Mouse (Mus musculus): ENCODE data around the gene Efcab14. TPM values are rescaled to one million over a fixed set of nuclear protein-coding genes. Genes with fewer than 3 reads are reported as not detected.

The Efcab14 gene
- polyA plus RNA-seq, 1 experiment from 2014 or later, result 27.8 TPM

DNA sequence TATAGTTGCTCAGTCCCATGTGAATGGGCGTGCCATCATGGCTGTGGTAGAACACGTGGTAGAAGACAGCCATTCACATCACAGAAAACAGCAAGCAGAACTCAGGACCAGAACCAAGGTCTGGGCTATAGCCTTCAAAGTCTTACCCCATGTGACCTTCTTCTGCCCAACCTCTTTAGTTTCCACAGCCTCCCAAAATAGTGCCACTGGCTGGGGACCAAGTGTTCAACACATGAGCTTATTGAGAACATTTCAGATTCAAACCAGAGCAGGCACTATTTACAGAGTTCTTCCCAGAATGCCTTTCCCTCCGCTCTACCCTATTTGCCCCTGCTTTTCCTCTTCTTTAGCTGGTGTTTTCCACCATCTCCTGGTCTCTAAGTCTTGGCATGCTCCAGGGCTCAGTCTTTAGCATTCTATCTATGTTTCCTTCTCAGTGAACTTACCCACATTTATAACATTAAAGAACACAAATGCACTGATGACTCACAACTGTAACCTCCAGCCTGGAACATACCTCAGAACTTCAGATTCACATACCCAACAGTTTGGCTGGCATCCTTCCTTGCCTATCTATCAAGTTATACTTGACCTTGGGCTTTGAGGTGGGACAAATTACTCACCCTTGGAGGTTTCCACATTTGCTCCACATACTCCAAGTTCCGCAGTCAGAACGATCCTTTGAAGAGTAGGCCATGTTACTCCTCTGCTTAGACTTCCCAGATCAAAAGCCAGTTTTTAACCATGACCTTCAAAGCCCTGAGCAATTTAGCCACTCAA, 44.7 kb downstream of the Efcab14 start:
- H3K27me3 ChIP-seq (replicated peaks), result no peaks in the 10 kb centered on the region
- no peaks in the 10 kb centered on the region for H3K9me3 ChIP-seq
- no peak overlapping the region for H3K4me3 ChIP-seq
- H3K4me1 ChIP-seq, result peaks cover 14% of the 10 kb centered on the region
- no peak for ATAC-seq (ENCODE audit: low FRiP score, low read depth)
- H3K27ac ChIP-seq, result no peak overlapping the region
- H3K4me2 ChIP-seq (replicated peaks), result no peak overlapping the region
- no peak overlapping the region for H3K9ac ChIP-seq
- 89% methylated on average over 5 of the region's 5 CpGs for WGBS
- peaks cover 5% of the 10 kb centered on the region; the same call in 1 of the 2 replicates for H3K36me3 ChIP-seq

DNA sequence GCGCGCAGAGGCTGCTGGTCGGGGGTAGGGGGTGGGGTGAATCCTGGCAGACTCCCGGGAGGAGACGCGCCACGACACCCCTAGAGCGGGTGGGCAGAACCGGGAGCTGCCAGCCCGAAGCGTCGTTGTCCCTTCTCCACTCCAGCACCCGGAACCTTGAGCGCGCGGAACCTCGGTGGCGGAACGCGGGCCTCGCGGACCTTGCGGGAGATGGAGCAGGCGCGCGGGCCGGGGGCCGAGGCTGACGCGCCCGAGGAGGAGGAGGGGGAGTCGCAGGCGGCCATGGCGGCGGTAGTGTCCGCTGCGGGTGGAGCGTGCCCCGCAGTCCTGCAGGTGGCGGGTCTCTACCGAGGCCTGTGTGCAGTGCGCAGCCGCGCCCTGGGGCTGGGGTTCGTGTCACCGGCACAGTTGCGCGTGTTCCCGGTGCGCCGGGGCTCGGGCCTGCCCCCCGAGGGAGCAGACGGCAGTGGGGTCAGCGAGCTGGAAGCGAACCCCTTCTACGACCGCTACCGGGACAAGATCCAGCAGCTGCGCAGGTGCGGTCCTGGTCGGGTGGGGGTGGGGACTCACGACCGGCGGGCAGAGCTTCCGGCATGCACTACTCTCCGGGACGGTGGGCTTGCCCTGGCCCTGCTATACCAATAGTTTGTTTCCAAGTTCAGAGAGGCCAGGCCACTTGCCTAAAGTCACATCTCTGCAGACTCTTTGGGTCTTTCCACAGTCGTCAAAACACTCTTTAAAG, 47.4 kb downstream of the Efcab14 start, which contains the start of gene Atpaf1:
Gene Atpaf1 (plus strand): TSS at position 44 of the 742 bp plus-strand sequence.
- WGBS, result under 1% methylated on average over 69 of the region's 69 CpGs
- Histone ChIP-seq H3K4me3 (peak within 1 kb of the TSS; percentile 61), H3K27ac (no peak within 1 kb of the TSS)

DNA sequence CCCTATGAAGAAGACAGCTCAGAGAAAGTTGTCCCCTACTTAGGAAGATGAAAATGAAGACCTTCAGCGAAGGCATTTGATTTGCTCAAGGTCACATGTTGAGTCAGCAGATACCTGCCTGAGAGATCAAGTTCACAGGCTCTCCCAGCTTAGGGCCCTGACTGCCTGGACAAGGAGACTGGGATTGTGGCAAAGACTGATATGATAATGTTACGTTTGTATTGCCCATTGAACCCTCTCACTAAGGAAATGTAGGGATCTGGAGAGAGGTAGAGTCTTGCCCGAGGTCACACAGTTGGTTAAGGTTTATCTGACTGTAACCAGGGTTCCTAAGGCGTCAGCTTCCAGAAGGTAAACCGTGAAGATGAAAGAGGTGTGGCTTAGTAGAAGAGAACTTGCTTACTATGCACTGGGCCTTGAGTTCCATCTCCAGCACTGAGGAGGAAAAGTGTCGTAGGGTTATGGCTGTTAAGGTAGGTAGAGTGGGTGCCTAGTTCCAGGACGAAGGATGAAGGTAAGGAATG, 48.0 kb downstream of the Efcab14 start:
- Histone ChIP-seq H3K27ac (no peak overlapping the region), H3K9ac (peak overlapping the region; percentile 67), H3K36me3 (peaks cover 5% of the 10 kb centered on the region; the same call in 1 of the 2 replicates), H3K27me3 (replicated peaks) (no peaks in the 10 kb centered on the region), H3K9me3 (no peaks in the 10 kb centered on the region), H3K4me1 (peaks cover 14% of the 10 kb centered on the region), H3K4me2 (replicated peaks) (peak overlapping the region; percentile 65), H3K4me3 (peak overlapping the region; percentile 61)
- 66% methylated on average over 7 of the region's 7 CpGs for WGBS
- peak; percentile 39; the same call in 1 of the 2 replicates for ATAC-seq (ENCODE audit: low FRiP score, low read depth)

More for the DNA sequence above, 47.4 kb downstream of the Efcab14 start, which contains the start of gene Atpaf1:
- Histone ChIP-seq H3K4me1 (peaks cover 14% of the 10 kb centered on the region), H3K36me3 (peaks cover 5% of the 10 kb centered on the region; the same call in 1 of the 2 replicates), H3K27me3 (replicated peaks) (no peaks in the 10 kb centered on the region), H3K9me3 (no peaks in the 10 kb centered on the region), H3K4me2 (replicated peaks) (peak within 1 kb of the TSS; percentile 65), H3K9ac (peak within 1 kb of the TSS; percentile 67)
- ATAC-seq (ENCODE audit: low FRiP score, low read depth), result peak; percentile 91

DNA sequence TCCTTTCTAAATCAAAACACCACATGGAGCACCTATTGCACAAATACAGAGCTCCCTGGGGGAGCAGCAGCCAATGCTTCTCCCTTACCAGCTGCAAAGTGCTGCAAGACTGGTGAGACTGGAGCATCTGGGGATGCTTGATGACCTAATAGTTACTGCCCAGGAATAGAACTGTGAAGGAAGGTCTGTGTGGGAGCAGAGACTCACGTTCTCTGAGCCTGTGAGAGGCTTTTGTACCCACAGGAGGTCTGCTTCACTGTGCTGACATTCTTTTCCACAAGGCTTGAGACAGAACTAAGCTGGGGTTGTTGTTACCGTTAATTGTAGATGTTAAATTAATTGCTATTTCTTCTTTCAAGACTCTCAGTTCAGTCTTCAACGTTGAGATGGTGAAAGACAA, 53.3 kb downstream of the Efcab14 start:
- 71% methylated on average over 3 of the region's 3 CpGs for WGBS
- Histone ChIP-seq H3K36me3 (peaks cover 16% of the 10 kb centered on the region), H3K4me2 (replicated peaks) (no peak overlapping the region), H3K27ac (no peak overlapping the region), H3K9ac (no peak overlapping the region), H3K27me3 (replicated peaks) (no peaks in the 10 kb centered on the region), H3K4me1 (peaks cover 2% of the 10 kb centered on the region), H3K4me3 (no peak overlapping the region), H3K9me3 (no peaks in the 10 kb centered on the region)
- ATAC-seq (ENCODE audit: low FRiP score, low read depth), result no peak

DNA sequence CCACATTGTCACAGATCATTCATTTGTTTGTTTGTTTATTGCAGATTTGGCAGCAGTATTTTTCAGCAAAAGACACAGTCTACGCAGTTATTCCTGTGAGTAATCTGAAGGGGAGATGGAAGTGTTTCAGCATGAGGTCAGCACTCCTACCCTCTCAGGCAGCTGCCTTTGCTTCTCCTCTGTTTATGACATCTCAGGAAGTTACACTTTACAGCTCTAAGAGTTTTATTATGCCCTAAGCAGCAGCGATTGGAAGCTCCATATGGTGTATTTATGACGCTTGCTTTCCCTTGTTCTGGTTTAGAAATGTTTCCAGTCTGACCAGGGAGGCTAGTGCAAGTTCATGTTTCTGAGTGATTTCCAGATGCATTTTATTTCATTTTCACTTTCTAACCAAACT, 57.8 kb downstream of the Efcab14 start:
- Histone ChIP-seq H3K36me3 (peaks cover 28% of the 10 kb centered on the region), H3K27me3 (replicated peaks) (no peaks in the 10 kb centered on the region), H3K4me2 (replicated peaks) (no peak overlapping the region), H3K4me1 (no peaks in the 10 kb centered on the region), H3K4me3 (no peak overlapping the region), H3K9ac (no peak overlapping the region), H3K27ac (no peak overlapping the region), H3K9me3 (no peaks in the 10 kb centered on the region)
- 41% methylated on average over 3 of the region's 3 CpGs for WGBS
- no peak for ATAC-seq (ENCODE audit: low FRiP score, low read depth)

DNA sequence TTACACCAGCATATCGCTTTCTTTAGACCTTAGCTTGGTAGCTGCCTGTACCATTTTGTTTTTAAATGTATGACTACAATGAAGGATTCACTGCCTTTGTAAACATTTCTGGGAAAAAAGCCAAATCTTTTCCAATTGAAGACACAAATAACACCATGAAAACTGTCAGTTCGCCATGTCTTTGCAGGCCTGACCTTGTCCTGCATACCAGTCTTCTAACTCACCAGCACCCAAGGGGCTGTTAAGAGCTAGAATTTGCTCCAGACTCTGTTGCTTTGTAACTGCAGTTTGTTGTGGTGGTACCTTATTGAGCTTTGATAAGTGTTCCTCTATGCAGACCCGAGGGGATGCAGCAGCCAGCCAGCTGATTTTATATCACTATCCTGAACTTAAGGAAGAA, 62.4 kb downstream of the Efcab14 start:
- WGBS, result 83% methylated on average over 3 of the region's 3 CpGs
- no peak for ATAC-seq (ENCODE audit: low FRiP score, low read depth)
- no peak overlapping the region for H3K4me3 ChIP-seq

DNA sequence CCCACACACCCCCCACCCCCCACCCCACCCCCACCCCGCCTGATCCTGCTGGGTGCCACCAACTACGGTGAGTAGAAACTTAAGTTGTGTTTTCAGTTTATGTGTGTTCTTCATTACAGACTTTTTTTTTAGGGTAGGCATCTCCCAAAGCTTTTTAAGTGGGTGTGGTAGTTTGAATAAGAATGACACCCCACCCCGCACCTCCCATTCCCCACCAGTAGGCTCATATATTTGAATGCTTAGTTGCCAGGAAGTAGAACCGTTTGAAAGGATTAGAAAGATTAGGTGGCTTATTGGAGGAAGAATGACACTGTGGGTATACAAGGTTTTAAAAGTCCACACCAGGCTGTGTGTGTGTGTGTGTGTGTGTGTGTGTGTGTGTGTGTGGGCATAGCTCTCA, 74.8 kb downstream of the Efcab14 start:
- no peak overlapping the region for H3K4me2 ChIP-seq (replicated peaks)
- H3K27me3 ChIP-seq (replicated peaks), result no peaks in the 10 kb centered on the region
- WGBS, result 90% methylated on average over 4 of the region's 4 CpGs
- no peak overlapping the region for H3K4me3 ChIP-seq
- peaks cover 10% of the 10 kb centered on the region for H3K36me3 ChIP-seq
- no peaks in the 10 kb centered on the region for H3K9me3 ChIP-seq
- no peak overlapping the region for H3K9ac ChIP-seq
- ATAC-seq (ENCODE audit: low FRiP score, low read depth), result no peak
- H3K4me1 ChIP-seq, result no peaks in the 10 kb centered on the region
- H3K27ac ChIP-seq, result no peak overlapping the region

More for the DNA sequence above, 62.4 kb downstream of the Efcab14 start:
- H3K27me3 ChIP-seq (replicated peaks), result no peaks in the 10 kb centered on the region
- H3K4me2 ChIP-seq (replicated peaks), result no peak overlapping the region
- H3K9me3 ChIP-seq, result no peaks in the 10 kb centered on the region
- H3K4me1 ChIP-seq, result no peaks in the 10 kb centered on the region
- H3K9ac ChIP-seq, result no peak overlapping the region
- peaks cover 32% of the 10 kb centered on the region for H3K36me3 ChIP-seq
- no peak overlapping the region for H3K27ac ChIP-seq

DNA sequence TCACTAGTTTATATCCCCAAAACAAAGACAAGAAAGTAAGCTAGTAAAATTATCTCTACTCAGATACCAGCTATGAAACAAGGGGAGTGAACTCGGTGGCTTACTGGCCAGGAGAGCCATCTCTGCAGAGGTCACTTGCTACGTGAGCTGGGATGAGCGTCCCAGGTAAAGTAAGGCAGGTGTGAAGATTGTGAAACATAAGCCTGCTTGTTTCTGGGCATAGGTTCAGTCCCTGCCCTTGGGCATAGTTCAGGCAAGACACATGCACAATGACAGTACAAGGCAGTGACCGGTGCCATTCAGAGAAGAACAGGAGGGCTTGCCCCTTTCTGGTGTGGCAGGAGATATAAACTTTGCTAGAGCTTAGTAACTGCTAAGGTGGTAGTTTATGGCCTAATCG, 78.1 kb downstream of the Efcab14 start:
- 95% methylated on average over 5 of the region's 5 CpGs for WGBS
- no peak overlapping the region for H3K27ac ChIP-seq
- no peak for ATAC-seq (ENCODE audit: low FRiP score, low read depth)
- H3K4me1 ChIP-seq, result no peaks in the 10 kb centered on the region; the same call in 1 of the 2 replicates
- peaks cover 10% of the 10 kb centered on the region for H3K36me3 ChIP-seq
- no peak overlapping the region for H3K9ac ChIP-seq
- H3K9me3 ChIP-seq, result no peaks in the 10 kb centered on the region
- no peaks in the 10 kb centered on the region for H3K27me3 ChIP-seq (replicated peaks)
- no peak overlapping the region for H3K4me2 ChIP-seq (replicated peaks)
- H3K4me3 ChIP-seq, result no peak overlapping the region

DNA sequence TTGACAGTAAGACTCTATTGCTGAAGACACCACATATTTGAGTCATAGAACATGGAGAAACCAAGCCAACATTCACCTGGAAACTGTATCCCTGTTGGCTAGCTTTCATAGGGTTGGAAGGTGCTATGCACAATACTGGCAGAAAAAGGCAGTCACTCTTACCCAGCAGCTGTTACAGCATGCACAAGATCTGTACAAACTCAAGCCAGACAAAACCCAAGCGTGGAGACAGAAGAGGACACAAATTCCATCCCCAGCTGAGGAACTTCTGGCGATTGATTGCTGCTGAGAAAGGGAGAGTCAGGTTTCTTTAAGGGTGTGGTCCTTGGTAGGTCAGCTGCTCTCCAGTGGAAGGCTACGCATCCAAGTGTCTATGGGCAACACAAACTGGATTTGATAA, 82.7 kb downstream of the Efcab14 start:
- no peaks in the 10 kb centered on the region; the same call in 1 of the 2 replicates for H3K36me3 ChIP-seq
- H3K9me3 ChIP-seq, result no peaks in the 10 kb centered on the region
- H3K4me1 ChIP-seq, result no peaks in the 10 kb centered on the region; the same call in 1 of the 2 replicates
- ATAC-seq (ENCODE audit: low FRiP score, low read depth), result no peak
- H3K27ac ChIP-seq, result no peak overlapping the region
- H3K9ac ChIP-seq, result no peak overlapping the region
- H3K27me3 ChIP-seq (replicated peaks), result no peaks in the 10 kb centered on the region
- H3K4me3 ChIP-seq, result no peak overlapping the region
- WGBS, result 70% methylated on average over 3 of the region's 3 CpGs
- H3K4me2 ChIP-seq (replicated peaks), result no peak overlapping the region

DNA sequence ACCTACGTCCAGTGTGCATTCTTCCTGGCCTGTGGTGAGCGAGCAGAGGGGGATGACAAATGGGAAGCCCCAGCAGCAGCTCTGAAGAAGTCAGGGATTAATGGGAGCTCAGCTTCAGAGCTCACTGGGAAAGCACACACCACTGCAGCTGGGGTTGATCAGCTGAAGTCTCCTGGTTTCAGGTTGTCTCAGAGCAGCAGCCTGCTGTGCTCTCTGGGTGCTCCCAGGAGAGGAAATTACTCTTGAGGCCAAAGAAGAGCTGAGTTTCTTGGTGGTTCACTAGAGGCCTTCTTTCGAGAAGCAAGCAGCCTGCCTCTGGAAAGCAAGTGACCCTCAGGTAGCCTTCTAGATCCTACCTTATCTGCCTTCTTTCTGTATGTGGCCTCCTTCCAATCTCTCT, 83.4 kb downstream of the Efcab14 start:
- Histone ChIP-seq H3K9ac (no peak overlapping the region), H3K27me3 (replicated peaks) (no peaks in the 10 kb centered on the region), H3K4me3 (no peak overlapping the region), H3K27ac (no peak overlapping the region), H3K36me3 (no peaks in the 10 kb centered on the region), H3K9me3 (no peaks in the 10 kb centered on the region), H3K4me1 (no peaks in the 10 kb centered on the region; the same call in 1 of the 2 replicates), H3K4me2 (replicated peaks) (no peak overlapping the region)
- ATAC-seq (ENCODE audit: low FRiP score, low read depth), result no peak
- 77% methylated on average over 3 of the region's 3 CpGs for WGBS

DNA sequence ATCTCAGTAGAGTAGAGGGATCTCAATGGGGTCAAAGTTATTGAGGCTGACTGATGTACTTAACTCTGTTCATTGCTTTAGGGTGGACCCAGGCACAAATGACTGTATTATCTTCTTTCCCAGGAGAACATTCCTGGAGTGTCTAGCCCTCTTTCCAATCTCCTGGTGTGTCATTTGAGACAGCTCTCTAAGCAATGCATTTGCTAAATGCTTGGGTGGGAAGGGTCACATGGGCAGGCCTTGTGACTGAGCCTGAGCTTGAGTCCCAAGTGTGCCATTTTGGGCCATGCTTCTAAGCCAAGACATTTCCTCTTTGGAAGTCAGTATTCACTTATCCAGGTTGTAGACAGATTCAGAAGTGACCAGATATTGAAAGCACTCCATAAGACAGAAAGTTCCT, 83.9 kb downstream of the Efcab14 start:
- Histone ChIP-seq H3K4me3 (no peak overlapping the region), H3K27me3 (replicated peaks) (no peaks in the 10 kb centered on the region), H3K4me2 (replicated peaks) (no peak overlapping the region), H3K4me1 (no peaks in the 10 kb centered on the region; the same call in 1 of the 2 replicates), H3K27ac (no peak overlapping the region), H3K36me3 (no peaks in the 10 kb centered on the region), H3K9me3 (no peaks in the 10 kb centered on the region), H3K9ac (no peak overlapping the region)
- no peak for ATAC-seq (ENCODE audit: low FRiP score, low read depth)

DNA sequence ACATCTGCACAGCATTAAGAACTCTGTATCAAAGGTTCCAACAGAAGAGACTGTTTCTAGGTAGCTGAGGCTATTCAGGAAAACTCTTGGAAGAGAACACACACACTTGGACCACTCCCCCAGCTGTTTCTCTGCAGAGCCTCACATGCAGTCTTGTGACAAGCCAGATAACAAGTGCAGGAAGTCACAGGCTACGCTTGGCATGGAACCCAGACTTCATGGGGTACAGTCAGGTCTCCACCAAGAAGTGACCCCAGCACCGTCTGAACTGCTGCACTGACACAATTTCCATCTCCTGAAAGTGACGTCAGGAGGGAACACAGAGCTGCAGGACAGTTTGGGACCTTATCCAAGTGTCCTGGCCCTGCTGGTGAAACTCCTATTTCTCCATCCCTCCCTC, 84.4 kb downstream of the Efcab14 start:
- Histone ChIP-seq H3K27ac (no peak overlapping the region), H3K27me3 (replicated peaks) (no peaks in the 10 kb centered on the region), H3K4me2 (replicated peaks) (no peak overlapping the region), H3K4me3 (no peak overlapping the region), H3K9me3 (no peaks in the 10 kb centered on the region), H3K36me3 (no peaks in the 10 kb centered on the region), H3K4me1 (no peaks in the 10 kb centered on the region; the same call in 1 of the 2 replicates), H3K9ac (no peak overlapping the region)
- WGBS, result 76% methylated on average over 3 of the region's 3 CpGs
- ATAC-seq (ENCODE audit: low FRiP score, low read depth), result no peak
